Mouse (Mus musculus): ENCODE results near the gene Mcm9.
"Not testable (repeated sequence)": the region's sequence is repeated elsewhere in the genome, so short reads cannot be mapped to it uniquely, and the experiment has no call there.

Gene Mcm9

DNA sequence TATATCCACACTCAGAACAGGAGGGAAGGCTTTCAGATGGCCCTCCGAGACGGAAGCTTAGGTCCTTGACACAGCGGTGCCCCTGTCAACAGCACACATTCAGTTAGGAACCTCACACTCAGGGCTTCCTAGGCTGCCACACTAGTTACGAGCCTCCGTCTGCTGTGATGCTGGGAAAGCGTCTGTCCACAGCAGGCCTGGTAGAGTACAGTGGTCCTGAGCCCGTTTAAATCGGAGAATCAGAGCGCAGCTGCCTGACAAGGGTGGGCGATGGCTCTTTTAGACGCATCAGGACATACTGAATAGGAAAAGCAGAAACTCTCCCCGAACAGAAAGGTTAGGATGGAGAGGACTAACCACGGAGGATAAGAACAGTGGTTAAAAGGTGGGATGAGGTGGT is 127.8 kb downstream of the Mcm9 start:
- in situ Hi-C loops (cut with MboI), result no loop called here

DNA sequence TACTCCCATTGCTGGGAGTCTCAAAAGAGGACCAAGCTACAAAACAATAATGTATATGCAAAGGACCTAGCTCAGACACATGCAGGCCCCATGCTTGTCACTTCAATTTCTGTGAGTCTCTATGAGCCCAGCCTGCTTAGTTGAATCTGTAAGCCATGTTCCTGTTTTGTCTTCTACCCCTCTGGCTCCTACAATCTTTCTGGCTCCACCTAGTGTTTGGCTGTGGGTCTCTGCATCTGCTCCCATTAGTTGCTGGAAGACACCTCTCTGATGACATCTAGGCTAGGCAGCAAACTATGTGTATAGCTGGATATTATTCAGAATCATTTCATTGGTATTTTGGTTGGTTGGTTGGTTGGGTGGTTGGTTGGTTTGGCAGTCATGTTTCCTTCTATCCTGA is 130.7 kb downstream of the Mcm9 start:
- in situ Hi-C loops (cut with MboI), result no loop called here

DNA sequence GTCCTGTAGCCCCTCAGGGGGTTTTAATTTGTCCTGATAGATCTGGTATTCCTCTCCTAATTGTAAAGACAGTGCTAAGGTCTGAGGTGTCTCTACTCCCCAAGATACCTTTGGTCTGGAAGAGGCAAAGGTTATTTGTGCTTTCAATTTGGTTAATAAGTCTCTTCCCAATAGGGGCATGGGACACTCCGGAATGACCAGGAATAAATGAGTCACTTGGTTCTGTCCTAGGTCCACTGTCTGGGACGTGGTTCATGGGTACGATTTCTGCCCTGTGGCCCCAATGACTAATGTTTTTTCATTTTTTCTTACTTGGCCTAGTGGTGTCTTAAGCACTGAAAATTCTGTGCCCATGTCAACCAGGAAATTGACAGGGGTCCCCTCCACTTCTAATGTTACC is 134.9 kb downstream of the Mcm9 start:
- in situ Hi-C loops (cut with MboI), result not testable (repeated sequence)

DNA sequence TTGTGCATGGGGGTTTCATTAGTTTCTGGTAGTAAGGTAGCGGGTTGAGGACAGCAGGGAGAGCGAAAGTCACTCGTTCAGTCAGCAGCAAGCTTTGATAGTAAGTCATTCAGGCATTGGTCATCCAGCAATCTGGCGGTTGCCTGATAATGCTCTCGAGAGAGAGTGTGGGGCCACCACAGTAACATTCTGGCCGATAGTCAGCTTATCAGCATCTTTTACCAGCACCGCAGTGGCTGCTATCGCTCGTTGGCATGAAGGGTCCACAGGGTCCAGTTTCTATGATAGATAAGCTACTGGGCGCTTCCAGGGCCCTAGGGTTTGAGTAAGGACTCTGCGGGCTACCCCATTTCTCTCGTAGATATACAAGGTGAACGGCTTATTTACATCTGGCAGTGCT is 136.3 kb downstream of the Mcm9 start:
- in situ Hi-C loops (cut with MboI), result no loop called here

Measured in mature B cell (primary cell).